Mouse (Mus musculus) erythroblast, adult 5-6 weeks (primary cell): ENCODE data around the gene Prdx6. TPM values are rescaled to one million over a fixed set of nuclear protein-coding genes. Genes with fewer than 3 reads are reported as not detected.
A peak's percentile ranks its signal among the peaks of the same experiment; 100 is the strongest.
"Not testable (repeated sequence)": the region's sequence is repeated elsewhere in the genome, so short reads cannot be mapped to it uniquely, and the experiment has no call there.

Experiments used
- ATAC-seq: replicated peaks from 2 replicates; pipeline ENCODE4 v1.8.0; 2016; ENCODE audit warnings: moderate number of reproducible peaks, mild to moderate bottlenecking, moderate TSS enrichment, inconsistent platforms; ENCODE audit not compliant: poor library complexity, low FRiP score, severe bottlenecking
- total RNA-seq, 2 experiments: library from RNA; stranded (forward) in 1 of 2; stranded (reverse) in 1 of 2; fragments of 150-400 nt in 1 of 2; fragments of 200-764, 138-1000 nt in 1 of 2; gene quantifications; 2 replicates each; pipeline versions ENCODE4 v1.2.3 to v1.2.4; 2015 to 2017; ENCODE audit warnings: low replicate concordance in 2 of 2

The Prdx6 gene
- total RNA-seq, 2 experiments from 2014 or later: 61.1 to 63.1 TPM

GRCm38 (mm10) chr1:161252365-161252764 lies 1.3 kb upstream of the Prdx6 start:
- ATAC-seq: no peak

- ATAC-seq: no peak
Measured at GRCm38 (mm10) chr1:161251417-161252265, 622 bp upstream of the Prdx6 start.

- ATAC-seq: peak; percentile 18; the same call in 1 of the 2 replicates
Measured at GRCm38 (mm10) chr1:161250031-161250603, 902 bp downstream of the Prdx6 start.

- no peak for ATAC-seq
Measured at GRCm38 (mm10) chr1:161249442-161249841, 1.6 kb downstream of the Prdx6 start.

GRCm38 (mm10) chr1:161248685-161249084 lies 2.3 kb downstream of the Prdx6 start:
- peak; percentile 47; the same call in 1 of the 2 replicates for ATAC-seq

- ATAC-seq: no peak
Measured at GRCm38 (mm10) chr1:161247643-161248580, 3.1 kb downstream of the Prdx6 start.

- no peak for ATAC-seq
Measured at GRCm38 (mm10) chr1:161247176-161247575, 3.8 kb downstream of the Prdx6 start.

- ATAC-seq: no peak
Measured at GRCm38 (mm10) chr1:161237750-161238149, 13.3 kb downstream of the Prdx6 start.

GRCm38 (mm10) chr1:161237339-161237738 lies 13.7 kb downstream of the Prdx6 start:
- ATAC-seq: no peak

GRCm38 (mm10) chr1:161233226-161233839 lies 17.7 kb downstream of the Prdx6 start:
- no peak for ATAC-seq

- ATAC-seq: no peak
Measured at GRCm38 (mm10) chr1:161232181-161232580, 18.8 kb downstream of the Prdx6 start.

- no peak for ATAC-seq
Measured at GRCm38 (mm10) chr1:161224837-161225236, 26.2 kb downstream of the Prdx6 start.

GRCm38 (mm10) chr1:161219816-161220215 lies 31.2 kb downstream of the Prdx6 start:
- ATAC-seq: no peak

- ATAC-seq: 0 out of 2 replicates have a peak, but pooled peaks have one; percentile 62
Measured at GRCm38 (mm10) chr1:161214465-161214864, 36.6 kb downstream of the Prdx6 start.

GRCm38 (mm10) chr1:161199856-161200255 lies 51.2 kb downstream of the Prdx6 start:
- no peak for ATAC-seq

GRCm38 (mm10) chr1:161196364-161196763 lies 54.7 kb downstream of the Prdx6 start:
- ATAC-seq: not testable (repeated sequence)

- ATAC-seq: peak; percentile 93
Measured at GRCm38 (mm10) chr1:161195541-161196351, 55.3 kb downstream of the Prdx6 start.

- ATAC-seq: no peak
Measured at GRCm38 (mm10) chr1:161190253-161190910, 60.6 kb downstream of the Prdx6 start.
